Mouse (Mus musculus) midbrain, embryonic 11.5 days (tissue): ENCODE results near the gene Pard3. TPM values are rescaled to one million over a fixed set of nuclear protein-coding genes. Genes with fewer than 3 reads are reported as not detected.

Source experiments
- ATAC-seq: fragments of 200-750 bp; cut with Nextera tagmentation; 2 replicates; pipeline ENCODE4 v1.8.0; 2017; ENCODE audit warnings: moderate TSS enrichment, moderate library complexity; ENCODE audit not compliant: low FRiP score
- DNase-seq: peaks from one replicate; pipeline ENCODE4 v3.0.0; 2015; ENCODE audit warnings: low spot score; ENCODE audit errors: missing footprints
- H3K27ac ChIP-seq: fragments of 300-500 bp; sonication (generic); 2 replicates; pipeline ENCODE4 v1.5.1; 2014; ENCODE audit warnings: low read depth, low read length
- H3K27me3 ChIP-seq: fragments of 300-500 bp; sonication (generic); 2 replicates; pipeline ENCODE4 v1.6.1; 2014; ENCODE audit warnings: mild to moderate bottlenecking, low read length, moderate library complexity, mixed read lengths; ENCODE audit not compliant: control insufficient read depth, insufficient read depth
- H3K36me3 ChIP-seq: fragments of 300-500 bp; sonication (generic); 2 replicates; pipeline ENCODE4 v1.6.1; 2014; ENCODE audit warnings: mild to moderate bottlenecking, low read length, moderate library complexity, mixed read lengths; ENCODE audit not compliant: control insufficient read depth, insufficient read depth
- H3K4me1 ChIP-seq: fragments of 300-500 bp; sonication (generic); 2 replicates; pipeline ENCODE4 v1.6.1; 2014; ENCODE audit warnings: low read length; ENCODE audit not compliant: control insufficient read depth, insufficient read depth
- H3K4me2 ChIP-seq: fragments of 300-500 bp; sonication (generic); 2 replicates; pipeline ENCODE4 v1.6.1; 2014; ENCODE audit warnings: mild to moderate bottlenecking, moderate library complexity
- H3K4me3 ChIP-seq: fragments of 300-500 bp; sonication (generic); 2 replicates; pipeline ENCODE4 v1.5.1; 2014; ENCODE audit warnings: low read depth, low read length
- H3K9ac ChIP-seq: fragments of 300-500 bp; sonication (generic); 2 replicates; pipeline ENCODE4 v1.6.1; 2014; ENCODE audit warnings: low read length
- H3K9me3 ChIP-seq: fragments of 300-500 bp; sonication (generic); 2 replicates; pipeline ENCODE4 v1.6.1; 2016; ENCODE audit warnings: low read length; ENCODE audit not compliant: control insufficient read depth
- WGBS: fragments of 180-500 bp; shearing (Covaris S2); extraction: QIAGEN DNeasy Blood & Tissue Kit; methylation state at CpG from one replicate; pipeline ENCODE4 v1.1.7; 2014; 5-methylcytosine and 5-hydroxymethylcytosine counted together
- polyA plus RNA-seq: library from polyadenylated mRNA; unstranded; fragments of >200 nt; fragmentation: Nextera tagmentation; extraction: Ambion mirVana; gene quantifications from 2 replicates; pipeline ENCODE4 v1.2.1, GENCODE M21; 2014

Pard3 gene
- polyA plus RNA-seq, 1 experiment from 2014 or later: 30.4 TPM

DNA sequence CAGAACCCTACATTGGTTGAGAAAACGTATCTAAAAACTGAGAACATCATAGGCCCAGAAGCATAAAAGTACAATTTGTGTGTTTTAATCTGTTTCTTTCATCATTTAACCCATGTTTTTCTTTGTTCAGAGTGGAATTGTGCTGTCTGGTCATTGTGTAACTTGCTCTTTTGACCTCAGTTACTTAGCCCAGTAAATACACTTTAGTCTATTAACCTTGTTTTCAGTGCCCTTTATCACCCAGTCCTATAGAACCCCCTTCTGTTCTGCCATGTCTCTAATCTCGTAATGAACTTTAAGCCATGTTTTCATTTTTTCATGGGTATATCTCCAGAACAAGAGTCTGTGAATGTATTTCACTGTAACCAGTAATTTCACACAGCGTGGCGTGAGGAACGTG lies 243.3 kb downstream of the Pard3 start:
- Histone ChIP-seq H3K4me2 (no peak overlapping the region), H3K27me3 (no peaks in the 10 kb centered on the region), H3K9ac (no peak overlapping the region), H3K36me3 (no peaks in the 10 kb centered on the region), H3K4me3 (no peak overlapping the region), H3K9me3 (no peaks in the 10 kb centered on the region), H3K4me1 (no peaks in the 10 kb centered on the region), H3K27ac (no peak overlapping the region)
- ATAC-seq (no peak), DNase-seq (no peak)
- 82% methylated on average over 5 of the region's 5 CpGs for WGBS

GRCm38 (mm10) chr8:127309363-127309762 lies 245.7 kb downstream of the Pard3 start:
- no peak for ATAC-seq

GRCm38 (mm10) chr8:127315811-127316210 lies 252.1 kb downstream of the Pard3 start:
- Histone ChIP-seq H3K4me1 (no peaks in the 10 kb centered on the region), H3K4me3 (no peak overlapping the region), H3K9me3 (no peaks in the 10 kb centered on the region), H3K9ac (no peak overlapping the region), H3K36me3 (no peaks in the 10 kb centered on the region), H3K27ac (no peak overlapping the region), H3K27me3 (no peaks in the 10 kb centered on the region), H3K4me2 (no peak overlapping the region)
- DNase-seq (no peak), ATAC-seq (no peak)
- 56% methylated on average over 1 of the region's 1 CpGs for WGBS

More at GRCm38 (mm10) chr8:127309363-127309762, 245.7 kb downstream of the Pard3 start:
- no peaks in the 10 kb centered on the region for H3K27me3 ChIP-seq
- H3K9ac ChIP-seq: no peak overlapping the region
- H3K4me2 ChIP-seq: no peak overlapping the region
- DNase-seq: no peak
- H3K4me1 ChIP-seq: no peaks in the 10 kb centered on the region
- WGBS: 91% methylated on average over 1 of the region's 1 CpGs
- no peak overlapping the region for H3K4me3 ChIP-seq
- no peaks in the 10 kb centered on the region for H3K36me3 ChIP-seq
- no peaks in the 10 kb centered on the region for H3K9me3 ChIP-seq
- no peak overlapping the region for H3K27ac ChIP-seq

DNA sequence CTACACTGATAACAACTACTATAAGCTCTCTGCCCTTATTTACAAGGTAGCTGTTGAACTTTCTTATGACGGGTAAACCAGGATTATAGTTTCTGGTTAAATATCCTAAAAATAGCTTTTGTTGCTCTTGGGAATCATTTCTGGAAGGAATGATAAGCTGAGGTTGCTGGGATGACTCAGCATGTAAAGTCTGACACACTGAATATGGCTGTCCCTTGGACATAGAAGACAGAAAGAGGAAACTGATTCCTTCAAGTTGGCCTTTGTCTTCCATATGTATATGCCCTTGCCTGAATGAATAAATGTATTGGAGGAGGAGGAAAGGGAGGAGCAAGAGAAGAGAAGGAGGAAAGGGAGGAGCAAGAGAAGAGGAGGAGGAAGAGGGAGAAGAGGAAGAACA lies 254.2 kb downstream of the Pard3 start:
- DNase-seq: no peak

GRCm38 (mm10) chr8:127318377-127319159 lies 254.9 kb downstream of the Pard3 start:
- Histone ChIP-seq H3K4me2 (no peak overlapping the region), H3K9me3 (no peaks in the 10 kb centered on the region), H3K4me1 (no peaks in the 10 kb centered on the region), H3K27me3 (no peaks in the 10 kb centered on the region), H3K9ac (no peak overlapping the region), H3K36me3 (no peaks in the 10 kb centered on the region), H3K4me3 (no peak overlapping the region), H3K27ac (no peak overlapping the region)
- DNase-seq (no peak), ATAC-seq (no peak)
- 95% methylated on average over 7 of the region's 7 CpGs for whole genome bisulfite sequencing

More for the DNA sequence above, 254.2 kb downstream of the Pard3 start:
- no peak overlapping the region for H3K4me3 ChIP-seq
- H3K27me3 ChIP-seq: no peaks in the 10 kb centered on the region
- H3K36me3 ChIP-seq: no peaks in the 10 kb centered on the region
- no peak for ATAC-seq
- H3K4me1 ChIP-seq: no peaks in the 10 kb centered on the region
- WGBS: 89% methylated on average over 1 of the region's 1 CpGs
- no peak overlapping the region for H3K4me2 ChIP-seq
- no peaks in the 10 kb centered on the region for H3K9me3 ChIP-seq
- H3K9ac ChIP-seq: no peak overlapping the region
- H3K27ac ChIP-seq: no peak overlapping the region

DNA sequence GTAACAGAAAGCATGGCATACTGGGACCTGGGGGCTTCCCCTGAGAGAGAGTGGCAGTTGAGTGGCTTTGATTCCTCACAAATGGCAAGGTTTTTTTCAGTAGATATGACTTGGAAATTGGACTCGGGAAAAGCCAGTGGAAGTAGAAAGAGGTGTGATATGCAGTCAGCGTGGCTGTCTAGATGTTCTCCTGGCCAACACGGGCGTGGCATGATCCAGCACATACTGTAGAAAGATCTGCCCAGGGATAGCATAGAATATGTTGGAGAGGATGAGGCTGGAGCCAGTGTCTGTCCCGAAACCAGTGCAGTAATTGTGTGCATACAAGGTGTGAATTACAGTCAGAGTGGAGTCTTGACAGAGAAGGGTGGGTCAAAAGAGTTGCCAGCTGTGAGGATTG lies 257.2 kb downstream of the Pard3 start:
- no peaks in the 10 kb centered on the region for H3K36me3 ChIP-seq
- WGBS: 90% methylated on average over 5 of the region's 5 CpGs

DNA sequence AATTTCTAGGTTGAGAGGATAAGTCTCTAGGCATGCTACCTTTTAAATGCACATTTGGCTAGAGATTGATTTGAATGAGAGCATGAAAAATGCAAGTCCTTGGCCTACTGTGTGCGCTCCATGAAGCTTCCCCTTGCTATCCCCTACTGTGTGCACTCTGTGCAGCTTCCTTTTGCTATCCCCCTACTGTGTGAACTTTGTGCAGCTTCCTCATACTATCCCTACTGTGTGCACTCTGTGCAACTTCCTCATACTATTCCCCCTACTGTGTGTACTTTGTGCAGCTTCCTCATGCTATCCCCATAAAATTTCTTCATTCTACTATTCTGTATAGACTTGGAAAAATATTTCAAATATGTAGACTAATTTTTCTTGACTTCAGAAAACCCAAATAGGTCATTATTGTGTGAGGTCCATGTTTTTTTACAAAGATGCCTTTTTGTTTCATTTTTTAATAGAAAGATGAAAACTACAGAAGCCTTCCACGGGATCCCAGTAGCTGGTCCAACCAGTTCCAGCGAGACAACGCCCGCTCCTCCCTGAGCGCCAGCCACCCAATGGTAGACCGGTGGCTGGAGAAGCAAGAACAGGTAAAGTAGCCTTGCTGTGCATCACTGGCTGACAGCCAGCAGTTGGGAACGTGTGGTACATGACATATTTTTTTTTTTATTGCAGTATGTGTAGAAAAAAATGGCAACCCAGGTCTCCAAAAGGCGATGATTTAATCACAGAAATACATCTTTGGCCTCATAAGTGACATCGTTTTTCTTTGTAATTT lies 260.1 kb downstream of the Pard3 start:
- no peak overlapping the region for H3K4me2 ChIP-seq
- ATAC-seq (no peak), DNase-seq (no peak)
- H3K9ac ChIP-seq: no peak overlapping the region
- H3K4me3 ChIP-seq: no peak overlapping the region
- H3K4me1 ChIP-seq: no peaks in the 10 kb centered on the region
- H3K36me3 ChIP-seq: no peaks in the 10 kb centered on the region
- WGBS: 95% methylated on average over 10 of the region's 10 CpGs
- no peaks in the 10 kb centered on the region for H3K9me3 ChIP-seq
- no peak overlapping the region for H3K27ac ChIP-seq
- H3K27me3 ChIP-seq: no peaks in the 10 kb centered on the region

More for the DNA sequence above, 257.2 kb downstream of the Pard3 start:
- H3K4me3 ChIP-seq: no peak overlapping the region
- no peak overlapping the region for H3K27ac ChIP-seq
- ATAC-seq (no peak), DNase-seq (no peak)
- H3K27me3 ChIP-seq: no peaks in the 10 kb centered on the region
- H3K9me3 ChIP-seq: no peaks in the 10 kb centered on the region
- H3K9ac ChIP-seq: no peak overlapping the region
- no peaks in the 10 kb centered on the region for H3K4me1 ChIP-seq
- no peak overlapping the region for H3K4me2 ChIP-seq

DNA sequence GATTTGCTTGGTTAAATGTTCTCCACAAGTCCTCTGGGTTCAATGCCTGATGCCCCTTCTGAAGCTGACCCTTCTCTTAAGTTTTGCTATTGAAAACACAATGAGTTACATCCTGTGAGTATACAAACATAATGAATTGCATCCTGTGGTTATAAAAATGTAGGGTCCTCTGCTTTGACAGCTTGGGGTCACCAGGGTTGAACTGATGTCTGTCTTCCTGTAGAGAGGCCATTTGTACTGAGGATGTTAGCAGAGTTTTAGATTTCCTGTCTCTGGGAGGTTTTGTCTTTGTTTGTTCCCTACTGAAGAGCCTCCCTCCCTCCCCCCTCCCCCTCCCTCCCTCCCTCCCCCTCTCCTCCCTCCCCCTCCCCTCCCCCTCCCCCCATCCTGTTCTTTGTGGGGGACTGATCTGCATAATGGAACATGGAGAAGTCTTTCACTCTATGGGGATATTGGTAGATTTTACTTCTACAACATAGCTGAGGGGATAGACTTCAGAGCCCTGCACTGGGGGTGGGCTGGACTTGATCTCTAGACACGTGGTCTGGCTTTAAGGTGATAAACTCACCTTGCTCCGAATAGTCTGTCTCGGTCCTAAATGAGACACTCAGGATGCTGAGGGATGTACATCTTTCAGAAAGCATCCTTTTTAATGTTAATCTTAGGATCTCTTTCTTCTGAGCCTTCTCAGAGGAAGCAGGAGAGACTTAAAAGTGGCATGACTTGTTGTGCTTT lies 261.3 kb downstream of the Pard3 start:
- Histone ChIP-seq H3K36me3 (no peaks in the 10 kb centered on the region), H3K4me2 (no peak overlapping the region), H3K9me3 (no peaks in the 10 kb centered on the region), H3K9ac (no peak overlapping the region), H3K27me3 (no peaks in the 10 kb centered on the region), H3K27ac (no peak overlapping the region), H3K4me1 (peaks cover under 1% of the 10 kb centered on the region; the same call in 1 of the 2 replicates), H3K4me3 (no peak overlapping the region)
- ATAC-seq (no peak), DNase-seq (no peak)
- 70% methylated on average over 3 of the region's 3 CpGs for WGBS
